8 mouse cellular contexts compared by ENCODE assay signal in genomic region chr11:112811152-112811871, GRCm38 (mm10). TPM values are rescaled to one million over a fixed set of nuclear protein-coding genes. Genes with fewer than 3 reads are reported as not detected.
DNase-seq lines count a peak whose midpoint lies in the region; ATAC-seq and TF ChIP-seq lines count a peak whose summit lies in the region.

No protein-coding gene starts in this region.

- no peaks in the 10 kb centered on the region for H3K36me3 ChIP-seq in heart, postnatal 0 days (replicated peaks; ENCODE audit: control insufficient read depth, insufficient read depth, low read length)
- H3K36me3 ChIP-seq in hindbrain, postnatal 0 days (ENCODE audit: insufficient read depth, low read length) = no peaks in the 10 kb centered on the region
- no peaks in the 10 kb centered on the region for H3K36me3 ChIP-seq in neural tube, embryonic 12.5 days

- peak overlapping the region; percentile 61 for H3K4me2 ChIP-seq in heart, postnatal 0 days (ENCODE audit: low read depth, low read length)
- peak overlapping the region; percentile 54 for H3K4me2 ChIP-seq in hindbrain, postnatal 0 days (ENCODE audit: low read depth, low read length)
- H3K4me2 ChIP-seq in neural tube, embryonic 12.5 days (replicated peaks) = peak overlapping the region; percentile 57

- no peak for TF ChIP-seq CTCF in heart, postnatal 0 days (IDR thresholded peaks at IDR 0.05; ENCODE audit: low read depth)
- TF ChIP-seq CTCF in hindbrain, postnatal 0 days (IDR thresholded peaks at IDR 0.05; ENCODE audit: low read depth) = no peak; the same call in none of the 2 replicates

- ATAC-seq in heart, postnatal 0 days (ENCODE audit: insufficient read depth, low read depth) = 0 out of 2 replicates have a peak, but pooled peaks have one; percentile 33
- ATAC-seq in hindbrain, postnatal 0 days = peak; percentile 95
- peak; percentile 96 for ATAC-seq in neural tube, embryonic 12.5 days (ENCODE audit: low FRiP score, low read depth)
- ATAC-seq in erythroblast, adult 5-6 weeks (replicated peaks; ENCODE audit: low FRiP score, poor library complexity, severe bottlenecking) = no peak
- ATAC-seq in CD4-positive, CD25-positive, alpha-beta regulatory T cell, adult 4 months = no peak

- H3K4me3 ChIP-seq in heart, postnatal 0 days (ENCODE audit: low read depth, low read length) = peak overlapping the region; percentile 32
- H3K4me3 ChIP-seq in hindbrain, postnatal 0 days (ENCODE audit: low read length) = peak overlapping the region; percentile 16; the same call in 1 of the 2 replicates
- peak overlapping the region; percentile 18; the same call in 1 of the 2 replicates for H3K4me3 ChIP-seq in neural tube, embryonic 12.5 days

- H3K27me3 ChIP-seq in heart, postnatal 0 days (ENCODE audit: control insufficient read depth, insufficient read depth, low read length) = peaks cover 17% of the 10 kb centered on the region; the same call in 1 of the 2 replicates
- no peaks in the 10 kb centered on the region for H3K27me3 ChIP-seq in hindbrain, postnatal 0 days (ENCODE audit: insufficient read depth, low read length)
- H3K27me3 ChIP-seq in neural tube, embryonic 12.5 days (replicated peaks) = no peaks in the 10 kb centered on the region

- H3K4me1 ChIP-seq in heart, postnatal 0 days (ENCODE audit: control insufficient read depth, insufficient read depth) = 0 out of 2 replicates have a peak, but pooled peaks cover 10% of the 10 kb centered on the region
- H3K4me1 ChIP-seq in hindbrain, postnatal 0 days (ENCODE audit: insufficient read depth, low read length) = peaks cover 10% of the 10 kb centered on the region; the same call in 1 of the 2 replicates
- peaks cover 41% of the 10 kb centered on the region for H3K4me1 ChIP-seq in neural tube, embryonic 12.5 days

- no peaks in the 10 kb centered on the region for H3K9me3 ChIP-seq in heart, postnatal 0 days (replicated peaks; ENCODE audit: control insufficient read depth, low read length)
- no peaks in the 10 kb centered on the region for H3K9me3 ChIP-seq in hindbrain, postnatal 0 days (ENCODE audit: low read length)
- H3K9me3 ChIP-seq in neural tube, embryonic 12.5 days = no peaks in the 10 kb centered on the region

- H3K27ac ChIP-seq in heart, postnatal 0 days (ENCODE audit: low read depth) = no peak overlapping the region
- peak overlapping the region; percentile 77; the same call in 1 of the 2 replicates for H3K27ac ChIP-seq in hindbrain, postnatal 0 days
- H3K27ac ChIP-seq in neural tube, embryonic 12.5 days = peak overlapping the region; percentile 59

- 7% methylated on average over 19 of the region's 19 CpGs for WGBS in heart, postnatal 0 days
- 3% methylated on average over 18 of the region's 19 CpGs for WGBS in hindbrain, postnatal 0 days
- WGBS in neural tube, embryonic 12.5 days = 2% methylated on average over 19 of the region's 19 CpGs

- DNase-seq in heart, postnatal 0 days (ENCODE audit: low spot score) = no peak
- no peak for DNase-seq in heart, adult 18-20 months
- peak; percentile 88 for DNase-seq in embryo, embryonic 11 days
- DNase-seq in hindbrain, postnatal 0 days (ENCODE audit: low spot score) = peak; percentile 87
- DNase-seq in left cerebral cortex, adult 9 months (ENCODE audit: low spot score in 2 of 2) = peak; percentile 55 to 62

- TF ChIP-seq EP300 in heart, postnatal 0 days (IDR thresholded peaks at IDR 0.05; ENCODE audit: low read depth) = no peak

- H3K9ac ChIP-seq in heart, postnatal 0 days (replicated peaks; ENCODE audit: low read depth, low read length) = no peak overlapping the region
- H3K9ac ChIP-seq in hindbrain, postnatal 0 days (replicated peaks; ENCODE audit: low read length) = no peak overlapping the region
- no peak overlapping the region for H3K9ac ChIP-seq in neural tube, embryonic 12.5 days

RNA-seq across cellular contexts. Expression of gene Sox9, which starts 29.3 kb away (rescaled TPM):
- 0.50 and 3.4 TPM in 2 replicates for total RNA-seq in heart, postnatal 0 days (2014; rRNA removed; ENCODE audit: low replicate concordance)
- polyA plus RNA-seq in heart, postnatal 0 days (2015; fragmentation: Nextera tagmentation; extraction: Ambion mirVana) = 9.5 and 10.5 TPM in 2 replicates
- total RNA-seq in heart, adult 18-20 months (2021) = 1 to 10 TPM; 1.0 to 1.2 TPM
- 11.7 and 16.7 TPM in 2 replicates for total RNA-seq in hindbrain, postnatal 0 days (2014; rRNA removed)
- polyA plus RNA-seq in hindbrain, postnatal 0 days (2015; fragmentation: Nextera tagmentation; extraction: Ambion mirVana) = 45.5 and 47.9 TPM in 2 replicates
- 121 and 124 TPM in 2 replicates for polyA plus RNA-seq in neural tube, embryonic 12.5 days (2016; fragmentation: Nextera tagmentation; extraction: Ambion mirVana)
- not detected in 2 replicates for total RNA-seq in erythroblast, adult 5-6 weeks (2015; ENCODE audit: low replicate concordance)
- total RNA-seq in erythroblast, adult 5-6 weeks (2017; ENCODE audit: low replicate concordance) = not detected in 2 replicates
- polyA plus RNA-seq in CD4-positive, CD25-positive, alpha-beta regulatory T cell, adult 4 months (2017; shearing (Covaris generic)) = not detected

Comparison
In these comparisons a context has a peak if more than half of its experiments do, and no peak if none do; other contexts are left out.
1. ATAC-seq: peak in heart, postnatal 0 days (single experiment), hindbrain, postnatal 0 days (single experiment) and neural tube, embryonic 12.5 days (single experiment); none in erythroblast, adult 5-6 weeks (single experiment) and CD4-positive, CD25-positive, alpha-beta regulatory T cell, adult 4 months (single experiment).
2. DNase-seq: peak in embryo, embryonic 11 days (single experiment), hindbrain, postnatal 0 days (single experiment) and left cerebral cortex, adult 9 months (2 of 2); none in heart, postnatal 0 days (single experiment) and heart, adult 18-20 months (0 of 2).
3. Peak in every context shown above with its lines, with median percentiles within 50 percentile points of each other: H3K4me2 ChIP-seq and H3K4me3 ChIP-seq.